Mouse (Mus musculus): ENCODE data around the gene Fis1. TPM values are rescaled to one million over a fixed set of nuclear protein-coding genes. Genes with fewer than 3 reads are reported as not detected.

Fis1 gene
- polyA plus RNA-seq, 1 experiment = 283 TPM

DNA sequence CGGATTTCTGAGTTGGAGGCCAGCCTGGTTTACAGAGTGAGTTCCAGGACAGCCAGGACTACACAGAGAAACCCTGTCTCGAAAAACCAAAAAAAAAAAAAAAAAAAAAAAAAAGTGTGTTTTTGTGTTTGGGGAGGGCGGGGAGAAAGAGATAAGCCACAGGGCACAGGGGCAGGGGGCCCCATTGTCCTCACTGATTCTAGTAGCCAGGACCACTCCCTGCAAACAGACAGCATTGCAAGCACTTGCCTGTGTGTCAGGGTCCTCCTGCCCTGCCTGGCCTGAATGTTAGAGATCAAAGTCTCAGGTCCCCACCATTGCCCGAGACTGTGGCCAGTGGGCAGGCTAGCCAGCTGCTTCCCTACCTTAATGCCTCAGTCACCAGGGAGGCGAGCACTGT lies 46.4 kb downstream of the Fis1 start:
- no peak for TF ChIP-seq USF1 (IDR thresholded peaks at IDR 0.05; ENCODE audit: low read depth)
- TF ChIP-seq REST (IDR thresholded peaks at IDR 0.05; ENCODE audit: insufficient read depth, insufficient read length) = no peak
- TF ChIP-seq TCF12 (IDR thresholded peaks at IDR 0.05; ENCODE audit: insufficient read depth, poor library complexity, severe bottlenecking) = no peak
- no peak for TF ChIP-seq SRF (IDR thresholded peaks at IDR 0.05; ENCODE audit: control insufficient read depth, insufficient read length, low read depth)
- TF ChIP-seq CEBPB (IDR thresholded peaks at IDR 0.05; ENCODE audit: insufficient read depth, poor library complexity, severe bottlenecking) = no peak
- no peak for TF ChIP-seq E2F4 (IDR thresholded peaks at IDR 0.05; ENCODE audit: insufficient read depth)
- TF ChIP-seq POLR2A (IDR thresholded peaks at IDR 0.05; ENCODE audit: insufficient read length, low read depth) = no peak
- TF ChIP-seq MAX (IDR thresholded peaks at IDR 0.05; ENCODE audit: low read depth) = no peak
- no peak for TF ChIP-seq TCF3 (IDR thresholded peaks at IDR 0.05; ENCODE audit: insufficient read length, low read depth)
- TF ChIP-seq MYOG (IDR thresholded peaks at IDR 0.05; ENCODE audit: control insufficient read depth in 1 of 3, insufficient read depth in 1 of 3, insufficient read length in 2 of 3, low read depth in 2 of 3) = no peak
- no peak for TF ChIP-seq MYOD1 (IDR thresholded peaks at IDR 0.05; ENCODE audit: control insufficient read depth in 1 of 3, insufficient read length in 2 of 3, low read depth in 2 of 3)
- TF ChIP-seq POLR2AphosphoS2 (IDR thresholded peaks at IDR 0.05; ENCODE audit: insufficient read length, low read depth) = no peak
- no peak overlapping the region for H3K4me2 ChIP-seq (ENCODE audit: low read depth)
- no peaks in the 10 kb centered on the region for H3K36me3 ChIP-seq (ENCODE audit: control insufficient read depth, insufficient read depth)
- H3ac ChIP-seq (ENCODE audit: control insufficient read depth, insufficient read length) = no peak overlapping the region
- no peaks in the 10 kb centered on the region for H3K79me2 ChIP-seq (ENCODE audit: control insufficient read depth, insufficient read depth)
- H3K27me3 ChIP-seq (ENCODE audit: control insufficient read depth, insufficient read depth, insufficient read length) = no peaks in the 10 kb centered on the region
- no peak overlapping the region for H3K4me3 ChIP-seq

DNA sequence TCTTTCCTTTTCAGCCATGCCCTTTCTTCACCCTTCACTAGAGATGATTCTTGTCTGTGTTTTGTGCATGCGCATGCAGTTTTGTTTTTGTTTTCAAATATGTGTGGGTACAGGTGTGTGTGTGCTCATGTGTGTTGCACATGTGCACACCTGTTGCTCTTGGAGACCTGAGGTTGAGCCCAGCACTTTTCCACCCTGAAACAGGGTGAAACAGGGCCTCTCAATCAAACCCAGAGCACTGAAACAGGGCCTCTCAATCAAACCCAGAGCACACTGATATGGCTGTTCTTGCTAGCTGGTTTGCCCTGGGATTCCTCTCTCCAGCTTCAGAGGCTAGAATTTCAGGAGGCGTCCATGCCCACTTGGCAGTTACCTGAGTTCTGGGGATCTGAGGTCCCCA lies 47.5 kb downstream of the Fis1 start:
- H3K36me3 ChIP-seq (ENCODE audit: control insufficient read depth, insufficient read depth) = no peaks in the 10 kb centered on the region
- H3K4me2 ChIP-seq (ENCODE audit: low read depth) = no peak overlapping the region
- no peak overlapping the region for H3ac ChIP-seq (ENCODE audit: control insufficient read depth, insufficient read length)
- no peaks in the 10 kb centered on the region for H3K79me2 ChIP-seq (ENCODE audit: control insufficient read depth, insufficient read depth)
- peaks cover 6% of the 10 kb centered on the region for H3K27me3 ChIP-seq (ENCODE audit: control insufficient read depth, insufficient read depth, insufficient read length)
- TF ChIP-seq TCF12 (IDR thresholded peaks at IDR 0.05; ENCODE audit: insufficient read depth, poor library complexity, severe bottlenecking) (no peak), TCF3 (IDR thresholded peaks at IDR 0.05; ENCODE audit: insufficient read length, low read depth) (no peak), SRF (IDR thresholded peaks at IDR 0.05; ENCODE audit: control insufficient read depth, insufficient read length, low read depth) (no peak), POLR2A (IDR thresholded peaks at IDR 0.05; ENCODE audit: insufficient read length, low read depth) (no peak), MAX (IDR thresholded peaks at IDR 0.05; ENCODE audit: low read depth) (no peak), REST (IDR thresholded peaks at IDR 0.05; ENCODE audit: insufficient read depth, insufficient read length) (no peak), MYOD1 (IDR thresholded peaks at IDR 0.05; ENCODE audit: control insufficient read depth in 1 of 3, insufficient read length in 2 of 3, low read depth in 2 of 3) (no peak)
- H3K4me3 ChIP-seq = no peak overlapping the region

DNA sequence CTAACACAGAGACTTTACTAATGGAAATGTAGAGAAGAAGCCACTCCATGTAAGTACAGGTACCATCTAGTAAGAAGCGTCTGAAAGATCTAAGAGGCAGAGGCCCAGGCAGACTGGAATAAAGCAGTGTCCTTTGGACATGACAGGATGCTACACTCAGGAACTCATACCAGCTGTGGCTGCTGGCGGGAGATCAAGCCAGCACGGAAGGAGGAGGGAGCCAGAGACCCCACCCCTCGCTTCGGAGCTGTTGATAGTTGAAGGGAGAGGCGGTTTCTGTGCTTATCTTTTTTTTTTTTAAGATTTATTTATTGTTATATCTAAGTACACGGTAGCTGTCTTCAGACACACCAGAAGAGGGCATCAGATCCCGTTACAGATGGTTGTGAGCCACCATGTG lies 54.2 kb downstream of the Fis1 start:
- Histone ChIP-seq H3K36me3 (ENCODE audit: control insufficient read depth, insufficient read depth) (no peaks in the 10 kb centered on the region), H3K4me2 (ENCODE audit: low read depth) (no peak overlapping the region), H3K4me3 (no peak overlapping the region), H3K27me3 (ENCODE audit: control insufficient read depth, insufficient read depth, insufficient read length) (peaks cover 11% of the 10 kb centered on the region), H3K79me2 (ENCODE audit: control insufficient read depth, insufficient read depth) (no peaks in the 10 kb centered on the region), H3ac (ENCODE audit: control insufficient read depth, insufficient read length) (no peak overlapping the region)
- TF ChIP-seq POLR2A (IDR thresholded peaks at IDR 0.05; ENCODE audit: insufficient read length, low read depth) = no peak
- TF ChIP-seq MYOG (IDR thresholded peaks at IDR 0.05; ENCODE audit: control insufficient read depth in 1 of 3, insufficient read depth in 1 of 3, insufficient read length in 2 of 3, low read depth in 2 of 3) = no peak
- TF ChIP-seq REST (IDR thresholded peaks at IDR 0.05; ENCODE audit: insufficient read depth, insufficient read length) = no peak
- TF ChIP-seq TCF12 (IDR thresholded peaks at IDR 0.05; ENCODE audit: insufficient read depth, poor library complexity, severe bottlenecking) = no peak
- TF ChIP-seq SRF (IDR thresholded peaks at IDR 0.05; ENCODE audit: control insufficient read depth, insufficient read length, low read depth) = no peak
- no peak for TF ChIP-seq USF1 (IDR thresholded peaks at IDR 0.05; ENCODE audit: low read depth)
- TF ChIP-seq CEBPB (IDR thresholded peaks at IDR 0.05; ENCODE audit: insufficient read depth, poor library complexity, severe bottlenecking) = no peak
- TF ChIP-seq POLR2AphosphoS2 (IDR thresholded peaks at IDR 0.05; ENCODE audit: insufficient read length, low read depth) = no peak
- no peak for TF ChIP-seq TCF3 (IDR thresholded peaks at IDR 0.05; ENCODE audit: insufficient read length, low read depth)
- TF ChIP-seq E2F4 (IDR thresholded peaks at IDR 0.05; ENCODE audit: insufficient read depth) = no peak
- TF ChIP-seq MYOD1 (IDR thresholded peaks at IDR 0.05; ENCODE audit: control insufficient read depth in 1 of 3, insufficient read length in 2 of 3, low read depth in 2 of 3) = no peak
- TF ChIP-seq MAX (IDR thresholded peaks at IDR 0.05; ENCODE audit: low read depth) = no peak

DNA sequence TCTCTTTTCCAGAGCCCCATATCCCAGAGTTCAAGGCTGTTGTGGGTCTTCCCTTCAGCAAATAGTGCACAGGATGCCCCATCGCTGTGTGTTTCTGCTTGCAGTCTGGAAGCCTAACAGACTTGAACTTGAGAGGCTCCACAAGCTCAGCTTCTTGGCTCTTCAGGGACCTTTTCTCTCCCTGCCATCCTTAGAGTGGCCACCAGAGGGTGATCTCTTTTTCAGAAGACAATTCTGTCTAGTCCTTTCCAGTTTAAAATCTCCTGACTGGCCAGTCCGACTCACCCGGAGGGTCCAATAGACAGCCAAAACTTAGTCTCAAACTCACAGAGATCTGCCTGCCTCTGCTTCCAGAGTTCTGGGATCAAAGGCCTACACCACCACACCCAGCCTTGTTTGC lies 56.9 kb downstream of the Fis1 start:
- no peak overlapping the region for H3K4me2 ChIP-seq (ENCODE audit: low read depth)

More for the DNA sequence above, 56.9 kb downstream of the Fis1 start:
- no peaks in the 10 kb centered on the region for H3K79me2 ChIP-seq (ENCODE audit: control insufficient read depth, insufficient read depth)
- no peaks in the 10 kb centered on the region for H3K36me3 ChIP-seq (ENCODE audit: control insufficient read depth, insufficient read depth)
- no peak overlapping the region for H3ac ChIP-seq (ENCODE audit: control insufficient read depth, insufficient read length)
- H3K27me3 ChIP-seq (ENCODE audit: control insufficient read depth, insufficient read depth, insufficient read length) = peaks cover 7% of the 10 kb centered on the region
- no peak overlapping the region for H3K4me3 ChIP-seq
- TF ChIP-seq MAX (IDR thresholded peaks at IDR 0.05; ENCODE audit: low read depth) = no peak
- no peak for TF ChIP-seq SRF (IDR thresholded peaks at IDR 0.05; ENCODE audit: control insufficient read depth, insufficient read length, low read depth)
- no peak for TF ChIP-seq POLR2A (IDR thresholded peaks at IDR 0.05; ENCODE audit: insufficient read length, low read depth)
- TF ChIP-seq E2F4 (IDR thresholded peaks at IDR 0.05; ENCODE audit: insufficient read depth) = no peak
- no peak for TF ChIP-seq REST (IDR thresholded peaks at IDR 0.05; ENCODE audit: insufficient read depth, insufficient read length)
- TF ChIP-seq MYOD1 (IDR thresholded peaks at IDR 0.05; ENCODE audit: control insufficient read depth in 1 of 3, insufficient read length in 2 of 3, low read depth in 2 of 3) = no peak
- no peak for TF ChIP-seq TCF3 (IDR thresholded peaks at IDR 0.05; ENCODE audit: insufficient read length, low read depth)
- no peak for TF ChIP-seq POLR2AphosphoS2 (IDR thresholded peaks at IDR 0.05; ENCODE audit: insufficient read length, low read depth)
- no peak for TF ChIP-seq CEBPB (IDR thresholded peaks at IDR 0.05; ENCODE audit: insufficient read depth, poor library complexity, severe bottlenecking)
- TF ChIP-seq TCF12 (IDR thresholded peaks at IDR 0.05; ENCODE audit: insufficient read depth, poor library complexity, severe bottlenecking) = no peak
- TF ChIP-seq MYOG (IDR thresholded peaks at IDR 0.05; ENCODE audit: control insufficient read depth in 1 of 3, insufficient read depth in 1 of 3, insufficient read length in 2 of 3, low read depth in 2 of 3) = no peak
- TF ChIP-seq USF1 (IDR thresholded peaks at IDR 0.05; ENCODE audit: low read depth) = no peak
